Mouse (Mus musculus) ovary, postnatal 36 days (tissue): ENCODE data around the gene Dmtf1.
A peak's percentile ranks its signal among the peaks of the same experiment; 100 is the strongest.

Experiments
- DNase-seq: peaks from one replicate; pipeline ENCODE4 v3.0.0; 2022; ENCODE audit warnings: low spot score, mixed read lengths

Gene Dmtf1

DNA sequence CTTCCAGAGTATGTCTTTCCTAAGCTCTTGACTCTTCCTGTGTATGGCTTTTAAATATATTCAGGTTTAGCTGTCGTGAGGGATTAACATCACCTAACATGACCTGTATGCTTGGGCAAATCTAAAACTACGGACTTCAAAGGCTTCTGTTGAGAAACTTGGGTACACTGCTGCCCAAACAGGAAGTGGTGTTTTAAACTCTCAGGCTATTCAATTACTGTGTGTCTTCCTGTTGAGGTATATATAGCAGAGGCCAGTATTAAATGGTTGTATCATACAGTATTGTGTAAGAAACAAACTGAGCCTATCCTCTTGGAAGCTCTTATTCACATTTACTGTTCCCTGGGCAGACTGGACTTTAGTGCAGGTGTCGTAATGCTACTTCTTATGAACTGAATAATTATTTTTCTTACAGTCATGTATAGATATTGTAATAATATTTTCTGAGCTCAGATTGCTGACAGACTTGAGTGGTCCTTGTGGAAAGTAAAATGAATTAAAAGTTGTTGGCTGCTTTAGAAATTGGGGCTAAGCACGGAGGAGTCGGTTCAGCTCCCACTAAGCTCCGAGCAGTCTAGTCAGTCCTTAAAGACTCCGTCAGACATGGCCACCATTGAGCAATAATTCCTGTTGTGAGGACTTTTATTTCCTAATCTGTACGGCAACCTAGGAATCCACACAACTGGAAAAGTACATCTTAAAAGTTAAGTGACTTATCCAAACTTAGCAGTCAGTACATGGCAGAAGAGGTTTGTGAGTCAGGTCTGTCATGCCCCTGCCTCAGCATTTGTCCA is 54.1 kb downstream of the Dmtf1 start:
- DNase-seq = no peak

DNA sequence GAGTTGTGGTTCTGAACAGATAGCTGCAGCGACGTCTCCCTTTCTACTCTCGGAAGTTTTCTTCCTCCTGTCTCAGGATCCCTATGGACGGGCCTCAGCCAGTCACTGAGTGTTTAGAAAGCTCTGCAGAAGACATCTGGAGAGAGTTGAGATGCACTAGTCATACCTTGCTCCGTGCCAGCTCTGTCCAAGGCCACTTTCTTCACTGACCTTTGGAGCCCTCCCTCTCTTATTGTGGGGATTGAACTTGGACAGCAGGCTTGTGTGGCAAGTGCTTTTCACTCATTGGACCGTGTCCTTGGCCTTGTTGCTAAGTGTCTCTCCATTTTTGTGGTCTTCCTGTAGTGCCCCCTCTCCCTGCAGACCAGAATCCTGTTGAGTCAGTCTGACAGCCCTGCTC is 54.8 kb downstream of the Dmtf1 start:
- DNase-seq = no peak

GRCm38 (mm10) chr5:9103958-9104357 is 57.6 kb downstream of the Dmtf1 start:
- DNase-seq = no peak

- DNase-seq = no peak
Measured at GRCm38 (mm10) chr5:9102696-9103095, 58.9 kb downstream of the Dmtf1 start.

DNA sequence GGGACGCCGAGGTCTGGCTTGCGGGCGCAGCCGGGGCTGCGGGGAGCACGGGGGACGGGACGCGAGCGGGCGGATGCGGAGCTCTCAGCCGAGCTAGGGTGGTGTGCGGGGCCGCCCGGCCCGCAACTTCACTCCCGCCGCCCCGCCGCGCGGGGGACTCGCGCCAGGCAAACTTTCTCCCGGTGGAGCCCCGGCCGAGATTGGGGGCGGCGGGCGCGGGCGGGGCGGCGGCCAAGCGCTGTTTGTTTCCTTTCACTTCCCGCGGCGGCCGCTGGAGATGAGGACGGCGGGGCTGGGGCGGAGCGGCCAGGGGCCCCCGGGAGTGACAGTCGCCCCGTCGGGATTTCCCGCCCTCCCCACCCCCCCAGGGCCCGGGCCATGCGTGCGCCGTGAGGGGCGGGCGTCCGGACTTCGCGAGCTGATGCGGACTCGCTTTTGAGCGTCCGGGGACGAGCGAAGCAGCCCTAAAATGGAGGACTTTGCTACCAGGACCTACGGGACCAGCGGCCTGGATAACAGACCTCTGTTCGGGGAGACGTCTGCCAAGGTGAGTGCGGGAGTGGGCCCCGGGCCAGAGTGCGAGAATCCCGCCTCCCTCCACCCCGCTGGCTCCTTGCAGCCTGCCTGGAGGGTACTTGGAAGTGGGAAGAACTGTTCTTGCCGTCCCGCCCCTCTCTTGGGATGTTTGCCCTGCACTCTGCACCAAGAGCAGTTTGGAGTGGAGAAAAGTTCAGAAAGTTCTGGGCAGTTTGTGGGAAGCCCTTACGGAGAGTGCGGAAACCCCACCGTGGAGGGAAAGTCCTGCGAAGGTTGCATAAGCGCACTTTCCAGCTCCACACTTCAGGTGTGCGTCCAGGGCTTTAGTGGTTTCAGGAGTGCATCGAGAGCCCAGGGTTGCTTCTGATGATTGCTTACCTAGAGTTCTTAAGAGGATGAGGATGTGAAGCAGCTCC is 60.5 kb downstream of the Dmtf1 start:
- peak; percentile 59 for DNase-seq

DNA sequence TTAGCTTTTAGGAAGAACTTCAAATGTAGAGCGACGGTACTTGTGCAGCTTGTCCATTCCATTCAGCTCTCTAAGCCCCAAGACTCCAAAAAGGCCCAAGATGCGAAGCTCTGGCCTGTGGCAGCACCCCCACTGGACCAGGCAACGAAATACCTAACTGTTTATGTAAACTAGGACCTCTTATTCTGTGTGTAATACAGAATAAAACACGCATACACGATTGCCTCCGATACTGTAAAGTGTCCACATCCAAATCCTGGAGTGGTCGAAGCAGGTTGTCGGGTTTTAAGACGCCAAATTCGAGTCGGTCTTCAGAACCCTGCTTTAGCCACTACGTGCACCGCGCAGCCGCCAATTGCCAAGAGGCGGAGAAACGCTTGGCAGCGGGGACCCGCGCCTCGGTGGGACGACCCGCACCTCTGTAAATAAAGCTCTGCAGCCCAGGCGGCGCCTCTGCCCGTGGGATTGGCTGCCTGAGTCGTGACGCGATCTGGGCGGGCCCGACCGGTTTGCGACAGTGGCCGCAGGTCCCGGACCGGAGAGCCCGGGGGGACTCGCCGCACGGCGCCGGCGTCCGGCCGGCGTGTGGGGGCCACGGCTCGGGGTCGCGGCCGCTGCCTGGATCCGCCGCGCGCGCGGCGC is 61.2 kb downstream of the Dmtf1 start, which contains the start of gene Tmem243:
Gene Tmem243 (plus strand): TSS at position 462 of the 642 bp plus-strand sequence.
- peak; percentile 91 for DNase-seq

DNA sequence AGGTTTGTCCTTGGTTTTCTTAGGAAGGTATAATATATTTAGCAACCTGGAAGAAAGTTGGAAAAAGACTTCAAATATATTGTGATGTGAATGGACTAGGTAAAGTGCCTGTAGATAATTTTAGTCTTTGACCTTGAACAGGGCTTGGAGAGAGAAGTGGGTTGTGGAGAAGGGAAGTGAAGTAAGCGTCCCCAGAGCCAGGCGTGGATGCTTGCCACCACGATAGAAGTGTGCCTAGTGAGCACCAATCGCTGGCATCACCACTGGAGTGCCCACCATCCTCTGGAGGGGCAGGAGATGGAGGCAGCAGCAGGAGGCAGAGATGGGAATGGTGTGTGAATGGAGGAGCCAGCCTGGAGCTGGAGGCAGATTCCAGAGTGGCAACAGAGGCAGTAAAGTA is 68.1 kb downstream of the Dmtf1 start:
- no peak for DNase-seq

GRCm38 (mm10) chr5:9092716-9093115 is 68.9 kb downstream of the Dmtf1 start:
- DNase-seq = no peak

GRCm38 (mm10) chr5:9090493-9091106 is 71.0 kb downstream of the Dmtf1 start:
- DNase-seq = no peak

DNA sequence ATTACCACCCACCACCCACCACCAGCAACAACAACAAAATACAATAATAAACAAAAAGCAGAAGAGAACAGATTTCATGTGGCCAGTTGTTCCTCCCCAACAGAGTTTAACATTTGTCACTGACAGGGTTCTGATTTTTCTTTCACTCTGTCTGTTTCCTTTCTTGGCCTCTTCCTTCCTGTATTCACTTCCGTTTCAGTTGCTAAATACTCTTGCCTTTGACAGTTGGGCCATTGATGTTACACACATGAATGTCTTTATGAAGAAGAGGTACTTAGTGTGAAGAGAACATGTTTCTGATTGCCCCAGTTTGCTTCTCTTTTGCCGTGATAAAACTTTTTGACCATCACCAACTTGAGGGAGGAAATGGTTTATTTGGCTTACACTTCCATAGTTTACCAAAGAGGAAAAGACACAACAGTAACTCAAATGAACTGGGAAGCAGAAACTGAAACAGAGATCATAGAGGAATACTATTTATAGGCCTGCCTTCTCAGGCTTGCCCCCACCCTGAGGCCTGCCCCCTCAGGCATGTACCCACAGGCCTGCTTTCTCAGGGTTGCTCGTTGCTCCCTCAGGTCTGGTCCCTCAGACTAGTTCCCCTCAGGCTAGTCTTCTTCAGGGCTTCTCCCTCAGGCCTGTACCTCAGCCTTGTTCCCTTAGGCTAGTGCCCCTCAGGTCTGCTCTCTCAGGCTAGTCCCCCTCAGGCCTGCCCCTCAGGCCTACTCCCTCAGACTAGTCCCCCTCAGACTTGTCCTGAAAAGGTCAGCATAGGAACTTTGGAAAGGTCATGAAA is 74.5 kb downstream of the Dmtf1 start:
- no peak for DNase-seq

DNA sequence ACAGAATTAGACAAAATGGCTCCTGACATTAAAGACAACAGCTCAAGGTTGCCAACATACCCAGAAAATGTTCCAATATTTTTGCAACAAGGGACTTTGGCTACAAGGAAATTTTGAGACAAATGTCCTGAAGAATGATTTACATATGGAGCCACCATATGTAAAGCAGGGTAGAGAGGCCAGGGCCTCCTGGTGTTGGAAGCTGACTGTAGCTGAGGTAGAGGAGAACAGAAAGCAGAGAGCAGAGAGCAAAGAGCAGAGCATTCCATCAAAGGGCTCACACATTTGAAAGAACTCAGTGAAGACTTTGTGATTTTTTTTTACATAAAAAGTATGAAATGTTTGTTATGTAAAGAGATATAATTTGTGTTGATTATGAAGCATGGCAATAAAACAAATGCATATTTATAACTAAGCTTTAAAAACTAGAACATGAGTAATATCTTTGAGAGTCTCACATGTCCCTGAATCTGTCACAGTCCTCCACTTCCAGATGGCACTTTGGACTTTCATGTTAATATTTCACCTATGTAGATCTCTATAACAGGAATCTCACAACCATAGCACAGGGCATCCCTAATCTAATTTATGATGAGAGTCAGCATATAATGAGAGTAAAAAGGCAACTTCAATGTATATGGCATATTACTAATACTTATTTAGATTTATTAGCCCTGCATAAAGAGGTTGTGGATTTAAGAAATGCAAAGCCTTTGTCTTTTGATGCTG is 81.6 kb downstream of the Dmtf1 start:
- DNase-seq = no peak

GRCm38 (mm10) chr5:9073177-9073854 is 88.3 kb downstream of the Dmtf1 start:
- DNase-seq = no peak

- no peak for DNase-seq
Measured at GRCm38 (mm10) chr5:9071360-9071759, 90.2 kb downstream of the Dmtf1 start.

DNA sequence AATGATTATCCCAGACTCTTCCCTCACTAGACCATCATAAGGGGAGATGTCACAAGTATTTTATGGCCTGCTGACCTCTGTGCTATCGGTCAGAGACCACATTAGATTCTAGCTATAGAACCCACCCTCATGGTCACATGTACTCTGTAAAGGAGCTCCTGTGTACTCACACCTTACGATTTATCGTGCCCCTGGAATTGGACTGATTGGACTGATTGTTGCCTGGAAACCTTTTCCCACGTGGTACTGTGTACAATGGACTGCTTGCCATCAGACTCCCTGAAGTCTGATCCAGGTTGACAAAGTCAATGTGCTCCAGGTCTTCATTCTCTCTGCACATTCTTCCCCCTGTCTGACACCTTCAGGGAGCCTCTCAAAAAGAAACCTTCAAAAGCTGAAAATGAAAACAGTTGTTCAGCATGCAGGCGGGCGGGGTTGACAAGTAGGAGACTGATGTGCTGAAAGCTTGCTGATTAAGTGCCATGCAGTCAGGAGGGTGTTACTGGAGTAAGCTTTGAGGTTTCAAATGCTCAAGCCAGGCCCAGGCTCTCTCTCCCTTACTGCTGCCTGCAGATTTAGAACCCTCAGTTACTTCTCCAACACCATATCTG is 91.9 kb downstream of the Dmtf1 start:
- no peak for DNase-seq

- peak; percentile 35 for DNase-seq
Measured at GRCm38 (mm10) chr5:9068886-9069285, 92.7 kb downstream of the Dmtf1 start.
